Mouse (Mus musculus) testis, adult 2 months (tissue): Measurements from ENCODE around the gene Kcnq2.

Experiments used
- CTCF ChIP-seq: fragments of 200-500 bp; IDR thresholded peaks from 2 replicates; pipeline ENCODE4 v1.5.1; 2012; ENCODE audit warnings: low read depth, mild to moderate bottlenecking, inconsistent platforms, low read length, moderate library complexity; ENCODE audit not compliant: control insufficient read depth, insufficient read depth, insufficient replicate concordance
- POLR2A ChIP-seq: fragments of 200-500 bp; IDR thresholded peaks from 2 replicates; pipeline ENCODE4 v1.6.1; 2012; ENCODE audit warnings: low read depth, mild to moderate bottlenecking, inconsistent platforms, low read length, moderate library complexity; ENCODE audit not compliant: control insufficient read depth

- TF ChIP-seq POLR2A (no peak), CTCF (no peak)
Measured at GRCm38 (mm10) chr2:181072403-181072714, 62.7 kb downstream of the Kcnq2 start.
